Mouse (Mus musculus): ENCODE results near the gene Tbc1d10b.

Gene Tbc1d10b

GRCm38 (mm10) chr7:127147901-127148300 lies 60.4 kb downstream of the Tbc1d10b start:
- DNase-seq: no peak
